Mouse (Mus musculus): Measurements from ENCODE around the gene Vcp.

Gene Vcp

DNA sequence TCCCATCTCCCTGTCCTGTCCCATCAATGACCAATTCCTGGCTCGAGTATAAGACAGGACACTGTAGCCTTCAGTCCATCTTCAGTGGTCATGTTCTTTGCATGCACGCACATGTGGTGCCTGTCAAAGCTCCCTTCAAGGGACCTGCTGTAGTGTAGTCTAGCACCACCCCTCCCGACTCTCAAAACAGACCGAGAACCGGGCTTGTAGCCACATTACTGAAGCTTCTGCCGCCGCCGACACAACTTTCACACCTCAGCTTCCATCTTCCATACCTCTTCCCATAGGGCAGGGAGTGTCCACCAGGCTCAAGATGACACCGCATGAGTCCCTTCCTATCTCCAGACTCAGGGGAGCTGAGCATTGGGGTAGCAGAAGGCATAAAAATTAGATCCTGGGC, 56.1 kb downstream of the Vcp start:
- no peak for DNase-seq

DNA sequence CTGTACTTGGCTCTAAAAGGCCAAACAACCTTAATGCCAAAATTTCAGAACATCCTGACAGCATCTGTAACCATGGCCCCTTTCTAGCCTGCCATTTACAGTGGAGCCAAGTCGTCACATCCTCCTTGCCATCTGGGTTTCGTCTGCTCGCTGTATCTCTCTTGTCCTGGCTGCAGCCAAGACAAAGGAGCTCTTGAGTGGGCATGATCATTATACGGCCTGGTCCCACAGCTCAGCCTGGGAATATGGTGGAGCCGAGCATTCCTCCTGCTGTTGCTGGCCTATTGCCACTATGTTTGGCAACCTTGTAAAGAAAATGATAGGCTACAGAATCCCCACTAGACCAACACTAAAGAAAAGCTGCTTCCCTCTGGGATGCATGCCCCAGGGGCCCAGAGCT, 57.0 kb downstream of the Vcp start:
- no peak for DNase-seq

DNA sequence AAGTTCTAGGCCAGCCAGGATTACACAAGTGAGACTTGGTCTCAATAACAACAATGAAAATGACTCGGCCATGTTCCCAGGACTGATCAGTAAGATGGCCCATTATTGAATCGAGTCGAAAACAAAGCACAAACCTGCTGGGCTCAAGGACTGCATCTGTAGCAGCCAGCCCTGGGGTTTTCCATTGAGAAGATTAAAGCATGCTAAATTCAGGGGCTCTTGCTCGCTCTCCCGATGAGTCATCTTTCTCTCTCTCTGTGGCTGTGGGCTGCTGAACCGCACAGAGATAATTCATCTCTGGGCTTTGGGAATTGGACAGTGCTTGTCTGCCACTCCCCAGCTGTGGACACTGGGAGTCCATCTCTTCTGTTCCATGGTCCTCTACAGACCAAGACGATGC, 58.9 kb downstream of the Vcp start:
- no peak for DNase-seq

GRCm38 (mm10) chr4:42933630-42934029, 66.7 kb downstream of the Vcp start:
- DNase-seq: no peak

GRCm38 (mm10) chr4:42932229-42932969, 67.9 kb downstream of the Vcp start:
- DNase-seq: no peak

All from B cell, adult 2 months (primary cell).